Mouse (Mus musculus) midbrain, embryonic 11.5 days (tissue): Measurements from ENCODE around the gene Azin2. TPM values are rescaled to one million over a fixed set of nuclear protein-coding genes. Genes with fewer than 3 reads are reported as not detected.

ENCODE experiments used
- ATAC-seq: fragments of 200-750 bp; cut with Nextera tagmentation; 2 replicates; pipeline ENCODE4 v1.8.0; 2017; ENCODE audit warnings: moderate TSS enrichment, moderate library complexity; ENCODE audit not compliant: low FRiP score
- DNase-seq: peaks from one replicate; pipeline ENCODE4 v3.0.0; 2015; ENCODE audit warnings: low spot score; ENCODE audit errors: missing footprints
- H3K27ac ChIP-seq: fragments of 300-500 bp; sonication (generic); 2 replicates; pipeline ENCODE4 v1.5.1; 2014; ENCODE audit warnings: low read depth, low read length
- H3K27me3 ChIP-seq: fragments of 300-500 bp; sonication (generic); 2 replicates; pipeline ENCODE4 v1.6.1; 2014; ENCODE audit warnings: mild to moderate bottlenecking, low read length, moderate library complexity, mixed read lengths; ENCODE audit not compliant: control insufficient read depth, insufficient read depth
- H3K36me3 ChIP-seq: fragments of 300-500 bp; sonication (generic); 2 replicates; pipeline ENCODE4 v1.6.1; 2014; ENCODE audit warnings: mild to moderate bottlenecking, low read length, moderate library complexity, mixed read lengths; ENCODE audit not compliant: control insufficient read depth, insufficient read depth
- H3K4me1 ChIP-seq: fragments of 300-500 bp; sonication (generic); 2 replicates; pipeline ENCODE4 v1.6.1; 2014; ENCODE audit warnings: low read length; ENCODE audit not compliant: control insufficient read depth, insufficient read depth
- H3K4me2 ChIP-seq: fragments of 300-500 bp; sonication (generic); 2 replicates; pipeline ENCODE4 v1.6.1; 2014; ENCODE audit warnings: mild to moderate bottlenecking, moderate library complexity
- H3K4me3 ChIP-seq: fragments of 300-500 bp; sonication (generic); 2 replicates; pipeline ENCODE4 v1.5.1; 2014; ENCODE audit warnings: low read depth, low read length
- H3K9ac ChIP-seq: fragments of 300-500 bp; sonication (generic); 2 replicates; pipeline ENCODE4 v1.6.1; 2014; ENCODE audit warnings: low read length
- H3K9me3 ChIP-seq: fragments of 300-500 bp; sonication (generic); 2 replicates; pipeline ENCODE4 v1.6.1; 2016; ENCODE audit warnings: low read length; ENCODE audit not compliant: control insufficient read depth
- WGBS: fragments of 180-500 bp; shearing (Covaris S2); extraction: QIAGEN DNeasy Blood & Tissue Kit; methylation state at CpG from one replicate; pipeline ENCODE4 v1.1.7; 2014; 5-methylcytosine and 5-hydroxymethylcytosine counted together
- polyA plus RNA-seq: library from polyadenylated mRNA; unstranded; fragments of >200 nt; fragmentation: Nextera tagmentation; extraction: Ambion mirVana; gene quantifications from 2 replicates; pipeline ENCODE4 v1.2.1, GENCODE M21; 2014

Gene Azin2
- polyA plus RNA-seq, 1 experiment from 2014 or later: 11.5 TPM

DNA sequence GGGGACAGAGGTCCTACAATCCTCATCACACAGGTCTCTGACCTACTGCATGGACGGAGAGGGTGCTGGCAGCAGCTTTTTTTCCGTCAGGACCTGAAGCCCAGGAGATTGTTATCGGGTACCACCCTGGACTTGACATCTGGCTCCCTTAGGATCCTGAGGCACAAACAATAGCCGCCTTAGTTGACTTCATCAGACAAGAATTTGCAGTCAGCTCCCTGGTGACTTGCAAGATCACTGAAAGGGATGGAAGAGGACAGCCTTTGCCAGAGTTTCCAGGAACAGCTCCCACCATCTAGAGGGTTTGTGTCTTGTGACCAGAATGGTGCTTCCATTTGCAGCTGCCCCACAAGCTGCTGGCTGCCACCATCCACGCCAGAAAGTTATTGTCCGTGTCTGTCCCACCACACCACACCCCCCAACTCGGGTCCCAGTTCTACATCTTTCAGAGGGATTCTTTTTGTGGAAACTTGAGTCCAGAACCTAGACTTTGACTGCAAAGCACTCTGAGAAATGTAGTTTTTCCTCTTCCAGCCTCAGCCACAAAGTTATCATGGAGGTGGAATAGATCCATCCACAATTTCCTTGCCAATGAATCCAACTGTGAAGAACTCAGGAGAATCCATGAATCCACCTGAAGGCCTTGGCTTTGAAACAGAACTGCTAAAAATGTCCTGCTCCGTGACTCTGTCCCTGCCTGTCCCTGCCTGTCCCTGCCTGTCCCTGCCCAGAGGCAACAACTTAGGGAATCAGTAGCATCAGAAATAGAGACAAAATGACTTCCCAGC, 51.8 kb downstream of the Azin2 start:
- DNase-seq (no peak), ATAC-seq (no peak)
- Histone ChIP-seq H3K4me1 (no peaks in the 10 kb centered on the region), H3K9me3 (no peaks in the 10 kb centered on the region), H3K27ac (no peak overlapping the region), H3K4me3 (no peak overlapping the region), H3K36me3 (no peaks in the 10 kb centered on the region), H3K27me3 (no peaks in the 10 kb centered on the region), H3K4me2 (no peak overlapping the region), H3K9ac (no peak overlapping the region)
- 80% methylated on average over 8 of the region's 8 CpGs for WGBS

DNA sequence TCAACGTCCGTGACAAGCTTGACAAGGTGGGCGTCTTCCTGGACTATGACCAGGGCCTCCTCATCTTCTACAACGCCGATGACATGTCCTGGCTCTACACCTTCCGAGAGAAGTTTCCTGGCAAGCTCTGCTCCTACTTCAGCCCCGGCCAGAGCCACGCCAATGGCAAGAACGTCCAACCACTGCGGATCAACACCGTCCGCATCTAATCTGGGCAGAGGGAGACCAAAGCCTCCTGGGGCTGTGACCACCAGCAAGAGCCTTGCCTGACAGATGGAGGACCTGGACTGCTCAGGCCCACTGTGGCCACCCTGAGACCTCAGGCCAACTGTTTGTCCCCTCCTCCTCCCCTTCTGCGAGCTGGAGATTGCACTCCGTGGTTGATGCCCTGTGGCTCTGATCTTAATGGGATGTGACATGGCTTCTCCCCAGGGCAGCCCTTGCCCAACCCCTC, 52.8 kb downstream of the Azin2 start:
- Histone ChIP-seq H3K27me3 (no peaks in the 10 kb centered on the region), H3K36me3 (no peaks in the 10 kb centered on the region), H3K9ac (no peak overlapping the region), H3K9me3 (no peaks in the 10 kb centered on the region), H3K4me3 (no peak overlapping the region), H3K27ac (no peak overlapping the region), H3K4me2 (no peak overlapping the region), H3K4me1 (peaks cover 7% of the 10 kb centered on the region)
- DNase-seq (no peak), ATAC-seq (no peak)
- 82% methylated on average over 14 of the region's 14 CpGs for WGBS

DNA sequence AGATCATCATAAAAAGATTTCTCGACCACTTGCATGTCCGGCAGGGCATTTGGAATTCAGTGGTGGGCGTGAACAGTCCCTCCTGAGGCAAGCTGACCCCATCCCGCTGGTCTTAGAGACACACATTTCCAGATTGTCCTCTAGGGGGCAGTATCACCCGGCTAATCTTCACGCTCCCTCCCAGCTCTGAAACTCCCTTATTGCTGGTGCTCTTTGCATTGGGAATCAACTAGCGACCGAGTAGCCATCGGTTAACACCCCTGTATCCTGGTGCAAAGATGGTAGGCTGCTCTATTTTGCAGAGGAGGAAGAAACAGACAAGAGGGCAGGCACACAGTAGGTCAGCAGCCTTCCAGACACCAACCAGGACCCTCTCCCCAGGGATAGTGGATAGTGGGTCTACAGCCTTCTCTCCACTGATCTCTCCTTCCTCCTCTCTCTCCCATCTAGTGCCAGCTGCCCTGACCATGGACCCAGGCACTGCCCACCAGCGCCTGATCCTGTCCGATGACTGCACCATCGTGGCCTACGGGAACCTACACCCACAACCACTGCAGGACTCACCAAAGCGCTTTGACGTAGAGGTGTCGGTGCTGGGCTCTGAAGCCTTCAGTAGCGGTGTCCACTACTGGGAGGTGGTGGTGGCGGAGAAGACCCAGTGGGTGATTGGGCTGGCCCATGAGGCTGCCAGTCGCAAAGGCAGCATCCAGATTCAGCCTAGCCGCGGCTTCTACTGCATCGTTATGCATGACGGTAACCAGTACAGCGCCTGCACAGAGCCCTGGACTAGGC, 53.5 kb downstream of the Azin2 start:
- Histone ChIP-seq H3K27me3 (no peaks in the 10 kb centered on the region), H3K36me3 (no peaks in the 10 kb centered on the region), H3K27ac (no peak overlapping the region), H3K4me3 (no peak overlapping the region), H3K9me3 (no peaks in the 10 kb centered on the region), H3K4me1 (peaks cover 7% of the 10 kb centered on the region), H3K9ac (no peak overlapping the region), H3K4me2 (no peak overlapping the region)
- DNase-seq: peak; percentile 90
- whole genome bisulfite sequencing: 64% methylated on average over 24 of the region's 24 CpGs
- peak; percentile 63; the same call in 1 of the 2 replicates for ATAC-seq

- Histone ChIP-seq H3K4me2 (no peak overlapping the region), H3K27me3 (no peaks in the 10 kb centered on the region), H3K36me3 (no peaks in the 10 kb centered on the region), H3K4me3 (no peak overlapping the region), H3K4me1 (peaks cover 7% of the 10 kb centered on the region), H3K9me3 (no peaks in the 10 kb centered on the region), H3K27ac (no peak overlapping the region), H3K9ac (no peak overlapping the region)
- ATAC-seq: no peak
- 69% methylated on average over 12 of the region's 12 CpGs for WGBS
- no peak for DNase-seq
These were observed 54.8 kb downstream of the Azin2 start for GRCm38 (mm10) chr4:128907238-128907968.

GRCm38 (mm10) chr4:128906757-128907156, 55.5 kb downstream of the Azin2 start:
- H3K27me3 ChIP-seq: no peaks in the 10 kb centered on the region
- ATAC-seq: no peak
- DNase-seq: no peak

GRCm38 (mm10) chr4:128905251-128905650, 57.0 kb downstream of the Azin2 start:
- H3K27ac ChIP-seq: no peak overlapping the region

More at GRCm38 (mm10) chr4:128906757-128907156, 55.5 kb downstream of the Azin2 start:
- Histone ChIP-seq H3K4me3 (no peak overlapping the region), H3K27ac (no peak overlapping the region), H3K4me1 (peaks cover 7% of the 10 kb centered on the region), H3K36me3 (no peaks in the 10 kb centered on the region), H3K9me3 (no peaks in the 10 kb centered on the region), H3K9ac (no peak overlapping the region), H3K4me2 (no peak overlapping the region)
- WGBS: 53% methylated on average over 8 of the region's 8 CpGs

GRCm38 (mm10) chr4:128904035-128904800, 58.0 kb downstream of the Azin2 start:
- Histone ChIP-seq H3K9me3 (no peaks in the 10 kb centered on the region), H3K36me3 (no peaks in the 10 kb centered on the region), H3K27ac (no peak overlapping the region), H3K4me1 (peaks cover 14% of the 10 kb centered on the region), H3K4me3 (no peak overlapping the region), H3K4me2 (no peak overlapping the region), H3K27me3 (no peaks in the 10 kb centered on the region), H3K9ac (no peak overlapping the region)
- no peak for ATAC-seq
- WGBS: 53% methylated on average over 8 of the region's 8 CpGs
- no peak for DNase-seq

More at GRCm38 (mm10) chr4:128905251-128905650, 57.0 kb downstream of the Azin2 start:
- H3K4me3 ChIP-seq: no peak overlapping the region
- DNase-seq: no peak
- 27% methylated on average over 8 of the region's 8 CpGs for WGBS
- H3K4me2 ChIP-seq: no peak overlapping the region
- H3K4me1 ChIP-seq: peaks cover 7% of the 10 kb centered on the region
- H3K36me3 ChIP-seq: no peaks in the 10 kb centered on the region
- H3K27me3 ChIP-seq: no peaks in the 10 kb centered on the region
- H3K9ac ChIP-seq: no peak overlapping the region
- ATAC-seq: no peak
- H3K9me3 ChIP-seq: no peaks in the 10 kb centered on the region

DNA sequence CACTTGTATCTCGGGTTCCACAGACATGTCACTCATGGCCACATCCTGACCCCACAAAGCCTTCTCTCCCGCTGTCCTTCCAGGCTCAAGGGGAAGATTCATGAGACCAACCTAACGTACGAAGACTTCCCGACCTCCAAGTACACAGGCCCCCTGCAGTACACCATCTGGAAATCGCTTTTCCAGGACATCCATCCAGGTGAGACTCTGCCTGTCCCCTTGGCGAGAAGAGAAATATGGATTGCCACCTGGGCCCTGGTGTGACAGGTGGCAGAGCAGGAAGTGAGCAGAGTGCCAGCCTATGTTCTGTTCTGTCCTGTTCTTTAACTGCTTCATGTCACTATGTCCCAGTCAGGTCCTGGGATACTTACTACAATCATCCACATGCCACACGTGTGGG, 59.9 kb downstream of the Azin2 start:
- WGBS: 92% methylated on average over 8 of the region's 8 CpGs
- ATAC-seq (no peak), DNase-seq (no peak)
- Histone ChIP-seq H3K4me3 (no peak overlapping the region), H3K9ac (no peak overlapping the region), H3K4me2 (no peak overlapping the region), H3K9me3 (no peaks in the 10 kb centered on the region), H3K27me3 (no peaks in the 10 kb centered on the region), H3K36me3 (no peaks in the 10 kb centered on the region), H3K4me1 (peaks cover 27% of the 10 kb centered on the region), H3K27ac (no peak overlapping the region)
